Mouse (Mus musculus) liver, embryonic 11.5 days (tissue): ENCODE results near the gene Rabggta. TPM values are rescaled to one million over a fixed set of nuclear protein-coding genes. Genes with fewer than 3 reads are reported as not detected.

Experiments
- ATAC-seq: fragments of 200-750 bp; cut with Nextera tagmentation; replicated peaks from 2 replicates; pipeline ENCODE4 v1.8.0; 2017; ENCODE audit warnings: moderate number of reproducible peaks, mild to moderate bottlenecking, moderate TSS enrichment, moderate library complexity; ENCODE audit not compliant: low FRiP score
- DNase-seq: peaks from one replicate; pipeline ENCODE4 v3.0.0-alpha.2; 2017; ENCODE audit warnings: low spot score
- H3K27ac ChIP-seq: fragments of 300-500 bp; sonication (generic); 2 replicates; pipeline ENCODE4 v1.5.1; 2014; ENCODE audit warnings: mild to moderate bottlenecking, low read depth, low read length, control low read depth
- H3K27me3 ChIP-seq: fragments of 300-500 bp; sonication (generic); replicated peaks from 2 replicates; pipeline ENCODE4 v1.6.1; 2014; ENCODE audit warnings: low read length, mixed read lengths; ENCODE audit not compliant: control insufficient read depth, insufficient read depth
- H3K36me3 ChIP-seq: fragments of 300-500 bp; sonication (generic); 2 replicates; pipeline ENCODE4 v1.6.1; 2014; ENCODE audit warnings: mild to moderate bottlenecking, low read length, moderate library complexity, mixed read lengths; ENCODE audit not compliant: control insufficient read depth, insufficient read depth
- H3K4me1 ChIP-seq: fragments of 300-500 bp; sonication (generic); replicated peaks from 2 replicates; pipeline ENCODE4 v1.6.1; 2014; ENCODE audit warnings: low read length, mixed read lengths; ENCODE audit not compliant: control insufficient read depth, insufficient read depth
- H3K4me2 ChIP-seq: fragments of 300-500 bp; sonication (generic); 2 replicates; pipeline ENCODE4 v1.6.1; 2014; ENCODE audit warnings: mild to moderate bottlenecking, control low read depth, moderate library complexity
- H3K4me3 ChIP-seq: fragments of 300-500 bp; sonication (generic); 2 replicates; pipeline ENCODE4 v1.5.1; 2014; ENCODE audit warnings: low read depth, low read length, control low read depth
- H3K9ac ChIP-seq: fragments of 300-500 bp; sonication (generic); 2 replicates; pipeline ENCODE4 v1.6.1; 2014; ENCODE audit warnings: low read depth, low read length, control low read depth
- H3K9me3 ChIP-seq: fragments of 300-500 bp; sonication (generic); 2 replicates; pipeline ENCODE4 v1.6.1; 2016; ENCODE audit warnings: low read length, inconsistent platforms, mixed read lengths; ENCODE audit not compliant: control insufficient read depth
- WGBS: fragments of 180-500 bp; shearing (Covaris S2); extraction: QIAGEN DNeasy Blood & Tissue Kit; methylation state at CpG from one replicate; pipeline ENCODE4 v1.1.7; 2014; 5-methylcytosine and 5-hydroxymethylcytosine counted together
- polyA plus RNA-seq: library from polyadenylated mRNA; unstranded; fragments of >200 nt; fragmentation: Nextera tagmentation; extraction: Ambion mirVana; gene quantifications from 2 replicates; pipeline ENCODE4 v1.2.1, GENCODE M21; 2014

Gene Rabggta
- polyA plus RNA-seq, 1 experiment from 2014 or later: 24.0 TPM

DNA sequence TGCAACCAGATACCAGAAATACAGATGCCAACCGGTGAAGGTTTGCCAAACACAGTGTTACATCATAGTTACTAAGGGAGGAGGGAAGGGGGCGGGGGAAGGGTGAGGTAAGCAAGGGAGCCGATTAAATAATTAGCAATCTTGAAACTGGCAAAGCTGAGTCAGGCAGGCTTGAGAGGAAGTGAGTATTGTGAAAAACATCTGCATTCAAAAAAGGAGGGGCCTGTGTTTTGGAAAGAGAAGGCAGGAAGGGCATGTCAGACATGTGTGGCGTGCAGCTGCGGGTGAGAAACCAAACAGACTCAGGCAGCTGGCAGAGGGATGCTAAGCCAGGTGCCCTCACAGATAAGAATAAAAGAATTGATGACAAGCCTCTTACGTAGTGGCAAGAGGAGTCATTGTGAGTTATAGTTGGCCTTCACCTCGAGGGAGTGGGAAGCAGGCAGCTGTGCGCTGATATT lies 2.4 kb upstream of the Rabggta start:
- peaks cover 8% of the 10 kb centered on the region for H3K4me1 ChIP-seq
- no peak overlapping the region for H3K4me2 ChIP-seq
- no peak for ATAC-seq
- no peak overlapping the region for H3K9ac ChIP-seq
- H3K36me3 ChIP-seq: 0 out of 2 replicates have a peak, but pooled peaks cover 1% of the 10 kb centered on the region
- no peak overlapping the region for H3K27ac ChIP-seq
- no peak for DNase-seq
- H3K27me3 ChIP-seq: no peaks in the 10 kb centered on the region
- no peaks in the 10 kb centered on the region for H3K9me3 ChIP-seq
- 51% methylated on average over 8 of the region's 8 CpGs for WGBS
- H3K4me3 ChIP-seq: no peak overlapping the region

DNA sequence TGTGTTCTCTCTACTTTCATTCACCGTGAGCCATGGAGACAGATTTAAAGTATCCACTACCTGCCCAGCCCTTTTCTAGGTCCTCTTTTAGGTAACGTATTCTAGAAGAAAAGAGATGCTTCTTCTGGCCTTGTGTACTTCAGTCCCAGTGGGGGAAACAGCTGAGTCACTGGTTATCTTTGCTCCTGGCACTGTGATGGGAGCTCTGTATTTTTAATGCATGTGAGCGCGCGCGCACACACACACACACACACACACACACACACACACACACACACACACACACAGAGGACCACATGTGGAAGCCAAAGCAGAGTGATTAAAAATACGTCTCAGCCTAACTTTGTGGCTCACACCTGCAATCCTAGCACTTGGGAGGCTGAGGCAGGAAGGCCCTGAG lies 1.4 kb upstream of the Rabggta start:
- Histone ChIP-seq H3K36me3 (peaks cover 5% of the 10 kb centered on the region; the same call in 1 of the 2 replicates), H3K9ac (no peak overlapping the region), H3K27me3 (no peaks in the 10 kb centered on the region), H3K27ac (no peak overlapping the region), H3K4me3 (no peak overlapping the region), H3K4me2 (no peak overlapping the region), H3K9me3 (no peaks in the 10 kb centered on the region), H3K4me1 (peaks cover 8% of the 10 kb centered on the region)
- DNase-seq (no peak), ATAC-seq (no peak)
- WGBS: 86% methylated on average over 7 of the region's 7 CpGs

GRCm38 (mm10) chr14:55722438-55722945 lies 429 bp upstream of the Rabggta start:
- 39% methylated on average over 8 of the region's 8 CpGs for WGBS
- 0 out of 2 replicates have a peak overlapping the region, but pooled peaks have one; percentile 2 for H3K27ac ChIP-seq
- H3K4me2 ChIP-seq: peak overlapping the region; percentile 89
- peaks cover 8% of the 10 kb centered on the region for H3K4me1 ChIP-seq
- peak overlapping the region; percentile 20; the same call in 1 of the 2 replicates for H3K9ac ChIP-seq
- no peaks in the 10 kb centered on the region for H3K27me3 ChIP-seq
- ATAC-seq (no peak; the same call in 1 of the 2 replicates), DNase-seq (no peak)
- no peaks in the 10 kb centered on the region for H3K9me3 ChIP-seq
- H3K4me3 ChIP-seq: peak overlapping the region; percentile 75
- peaks cover 8% of the 10 kb centered on the region for H3K36me3 ChIP-seq

- peak overlapping the region; percentile 76; the same call in 1 of the 2 replicates for H3K9ac ChIP-seq
- DNase-seq: no peak
- H3K4me2 ChIP-seq: peak overlapping the region; percentile 89
- 68% methylated on average over 6 of the region's 6 CpGs for WGBS
- peaks cover 8% of the 10 kb centered on the region for H3K4me1 ChIP-seq
- ATAC-seq: no peak
- H3K9me3 ChIP-seq: no peaks in the 10 kb centered on the region
- peak overlapping the region; percentile 75 for H3K4me3 ChIP-seq
- H3K27me3 ChIP-seq: no peaks in the 10 kb centered on the region
- H3K36me3 ChIP-seq: peaks cover 11% of the 10 kb centered on the region
- H3K27ac ChIP-seq: peak overlapping the region; percentile 76; the same call in 1 of the 2 replicates
These were observed 987 bp downstream of the Rabggta start for GRCm38 (mm10) chr14:55721076-55721475.

GRCm38 (mm10) chr14:55720666-55721065 lies 1.4 kb downstream of the Rabggta start:
- Histone ChIP-seq H3K27ac (no peak overlapping the region), H3K4me1 (peaks cover 8% of the 10 kb centered on the region), H3K4me3 (no peak overlapping the region), H3K9ac (no peak overlapping the region), H3K4me2 (peak overlapping the region; percentile 89), H3K9me3 (no peaks in the 10 kb centered on the region), H3K27me3 (no peaks in the 10 kb centered on the region), H3K36me3 (peaks cover 11% of the 10 kb centered on the region)
- 94% methylated on average over 12 of the region's 12 CpGs for WGBS
- DNase-seq (no peak), ATAC-seq (no peak)

DNA sequence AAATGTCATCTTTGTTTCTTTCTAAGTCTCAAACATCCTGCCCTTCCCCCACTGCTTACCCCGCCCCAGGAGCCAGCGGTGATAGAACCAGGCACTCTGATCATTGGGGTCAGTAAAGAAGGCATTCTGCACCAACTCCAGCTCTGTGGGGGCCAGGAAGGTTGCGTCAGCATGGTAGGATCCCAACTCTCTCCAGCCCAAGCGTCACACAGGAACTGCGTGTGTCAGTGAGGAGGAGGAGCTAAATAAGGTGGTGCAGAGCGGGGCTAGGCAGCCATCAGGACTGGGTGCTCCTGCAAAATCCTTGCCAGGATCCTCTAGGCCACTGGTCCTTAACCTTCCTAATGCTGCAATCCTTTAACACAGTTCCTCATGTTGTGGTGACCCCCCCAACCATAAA lies 2.3 kb downstream of the Rabggta start:
- no peak for ATAC-seq
- Histone ChIP-seq H3K27me3 (no peaks in the 10 kb centered on the region), H3K36me3 (peaks cover 11% of the 10 kb centered on the region), H3K4me2 (no peak overlapping the region), H3K4me3 (no peak overlapping the region), H3K9ac (no peak overlapping the region), H3K9me3 (no peaks in the 10 kb centered on the region), H3K4me1 (peaks cover 11% of the 10 kb centered on the region), H3K27ac (no peak overlapping the region)
- 87% methylated on average over 6 of the region's 6 CpGs for WGBS
- DNase-seq: no peak

- H3K27ac ChIP-seq: no peak overlapping the region
- H3K4me2 ChIP-seq: no peak overlapping the region
- H3K9me3 ChIP-seq: no peaks in the 10 kb centered on the region
- H3K4me3 ChIP-seq: no peak overlapping the region
- peaks cover 25% of the 10 kb centered on the region for H3K4me1 ChIP-seq
- H3K27me3 ChIP-seq: 0 out of 2 replicates have a peak, but pooled peaks cover 3% of the 10 kb centered on the region
- WGBS: 74% methylated on average over 8 of the region's 8 CpGs
- ATAC-seq (no peak), DNase-seq (no peak)
- peaks cover 11% of the 10 kb centered on the region for H3K36me3 ChIP-seq
- H3K9ac ChIP-seq: no peak overlapping the region
These were observed 5.2 kb downstream of the Rabggta start for GRCm38 (mm10) chr14:55716884-55717283.

DNA sequence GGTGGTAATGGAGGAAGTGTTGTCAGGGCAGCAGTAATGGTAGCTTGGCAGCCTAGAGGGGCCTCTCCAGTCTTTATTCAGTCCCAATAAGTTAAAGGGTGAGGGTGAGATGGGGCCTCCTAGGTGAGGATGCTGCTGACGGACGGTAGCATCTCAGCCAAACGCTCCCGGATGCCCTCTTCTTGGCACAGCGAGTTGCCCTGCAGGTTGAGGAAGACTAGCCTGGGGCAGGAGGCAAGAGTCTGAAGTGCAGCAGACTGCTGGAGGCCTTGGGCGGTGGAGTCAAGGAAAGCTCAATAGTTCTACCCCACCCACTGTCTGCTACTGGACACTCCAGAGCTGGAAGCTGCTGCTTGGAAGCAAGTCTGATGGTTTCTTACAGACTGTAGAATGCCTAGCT lies 5.8 kb downstream of the Rabggta start:
- Histone ChIP-seq H3K9me3 (no peaks in the 10 kb centered on the region), H3K27ac (no peak overlapping the region), H3K36me3 (peaks cover 11% of the 10 kb centered on the region), H3K9ac (no peak overlapping the region), H3K4me2 (no peak overlapping the region), H3K4me3 (no peak overlapping the region), H3K4me1 (peaks cover 27% of the 10 kb centered on the region), H3K27me3 (0 out of 2 replicates have a peak, but pooled peaks cover 5% of the 10 kb centered on the region)
- DNase-seq (no peak), ATAC-seq (no peak)
- WGBS: 88% methylated on average over 6 of the region's 6 CpGs

GRCm38 (mm10) chr14:55714893-55715292 lies 7.2 kb downstream of the Rabggta start:
- H3K36me3 ChIP-seq: peaks cover 11% of the 10 kb centered on the region
- ATAC-seq (no peak), DNase-seq (no peak)
- H3K4me3 ChIP-seq: no peak overlapping the region
- no peak overlapping the region for H3K9ac ChIP-seq
- 40% methylated on average over 6 of the region's 6 CpGs for WGBS
- H3K27ac ChIP-seq: no peak overlapping the region
- no peak overlapping the region for H3K4me2 ChIP-seq
- peaks cover 30% of the 10 kb centered on the region for H3K4me1 ChIP-seq
- H3K27me3 ChIP-seq: 0 out of 2 replicates have a peak, but pooled peaks cover 5% of the 10 kb centered on the region
- H3K9me3 ChIP-seq: no peaks in the 10 kb centered on the region
